Mouse (Mus musculus) heart, adult 8-10 months (tissue): ENCODE measurements around the gene Ago3. TPM values are rescaled to one million over a fixed set of nuclear protein-coding genes. Genes with fewer than 3 reads are reported as not detected.

Source experiments
- DNase-seq: peaks from one replicate; pipeline ENCODE4 v3.0.0; 2022; ENCODE audit warnings: low spot score
- total RNA-seq, 4 experiments: library from RNA; stranded (reverse); gene quantifications; 2 replicates each; pipeline ENCODE4 v1.2.4; 2022

Ago3 gene
- total RNA-seq: 10 to 100 TPM; 11.1 to 13.5 (median 12.8) TPM

DNA sequence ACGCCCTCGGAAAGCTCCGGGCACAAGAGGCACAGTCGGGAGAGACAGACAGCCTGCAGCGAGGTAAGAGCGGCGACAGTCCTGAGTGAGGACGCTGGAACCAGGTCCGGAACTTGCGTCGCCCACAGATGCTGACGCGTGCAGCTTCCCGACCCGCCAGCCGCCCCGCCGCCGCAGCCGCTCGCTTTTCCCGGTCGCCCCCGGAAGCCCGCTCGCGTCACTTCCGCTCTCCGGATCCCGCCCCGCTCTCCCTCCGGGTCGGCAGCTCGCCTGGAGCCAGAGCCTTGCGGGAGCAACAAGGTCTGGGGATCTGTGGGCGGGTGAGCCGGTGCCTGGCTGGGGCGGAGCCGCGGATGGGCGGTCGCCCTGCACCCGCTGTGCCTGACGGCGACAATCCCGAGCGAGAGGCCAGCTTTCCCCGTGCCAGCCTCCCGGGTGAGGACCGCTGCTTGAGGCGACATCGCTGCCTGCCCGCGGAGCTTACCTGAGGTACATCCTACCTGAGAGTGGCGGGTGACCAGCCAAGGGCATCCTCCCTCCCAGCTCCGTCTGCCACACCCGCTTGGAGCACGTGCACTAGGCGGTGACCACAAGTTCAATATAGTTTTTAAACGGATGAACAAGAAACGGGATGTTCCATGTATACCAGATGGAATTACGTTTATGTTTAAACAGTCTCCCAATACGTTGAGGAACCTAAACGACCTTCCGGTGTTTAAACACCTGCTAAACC, at the start of gene Ago3:
Gene Ago3 (minus strand): TSS at position 210 of the 733 bp plus-strand sequence.
- peak; percentile 95 for DNase-seq

- no peak for DNase-seq
These were observed 43.7 kb upstream of the Ago3 start for GRCm38 (mm10) chr4:126473031-126473430.

- no peak for DNase-seq
These were observed 40.0 kb upstream of the Ago3 start for GRCm38 (mm10) chr4:126469334-126469733.

DNA sequence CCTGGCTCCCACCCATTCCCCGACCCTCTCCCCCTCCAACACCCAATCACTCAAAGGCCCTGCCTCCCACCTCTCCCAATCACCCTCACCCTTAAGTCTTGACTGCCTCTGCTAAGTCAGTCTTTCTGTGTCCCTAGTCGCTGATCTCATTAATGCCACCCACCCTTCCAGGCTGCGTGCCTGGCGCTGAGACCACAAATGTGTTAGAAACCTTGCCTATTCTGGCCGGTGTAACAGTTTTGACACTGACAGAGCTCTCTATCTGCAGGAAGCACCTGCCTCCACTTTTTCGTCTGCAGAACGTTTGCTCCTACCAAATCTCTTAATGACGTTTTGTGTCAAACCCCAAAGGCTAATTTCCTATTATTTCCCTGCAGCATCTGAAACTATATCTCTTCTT, 39.6 kb upstream of the Ago3 start:
- no peak for DNase-seq

DNA sequence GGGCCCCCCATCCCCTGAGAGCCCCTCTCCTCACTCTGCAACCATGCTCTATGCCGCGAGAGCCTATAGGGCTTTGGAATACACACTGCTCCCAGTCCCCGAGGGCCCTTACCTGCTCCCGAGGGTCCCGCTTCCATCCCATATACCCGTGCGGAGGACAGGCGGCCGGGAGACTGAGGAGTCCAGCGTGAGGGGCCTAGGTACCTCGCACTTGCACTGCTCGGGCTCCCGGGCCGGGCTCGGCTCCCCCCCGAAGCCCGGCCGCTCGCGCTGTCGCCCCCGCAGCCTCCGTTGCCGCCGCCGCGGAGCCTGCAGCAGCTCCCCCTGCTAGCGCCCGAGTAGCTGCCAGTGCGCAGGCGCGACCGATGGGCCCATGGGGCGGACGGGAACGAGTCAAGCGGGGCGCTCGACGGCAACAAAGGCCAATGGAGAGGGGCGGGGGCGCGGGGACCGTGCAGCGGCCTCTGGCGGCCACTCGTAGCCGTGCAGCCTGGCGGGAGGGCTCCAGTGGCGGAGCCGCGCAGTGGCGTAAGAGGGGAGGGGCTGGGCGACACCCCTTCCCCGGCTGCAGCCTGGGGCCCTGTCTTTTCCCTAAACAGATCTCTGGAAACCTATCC, 39.0 kb upstream of the Ago3 start, which contains the start of gene Ago1:
Gene Ago1 (minus strand): TSS at position 299 of the 617 bp plus-strand sequence.
- peak; percentile 93 for DNase-seq

DNA sequence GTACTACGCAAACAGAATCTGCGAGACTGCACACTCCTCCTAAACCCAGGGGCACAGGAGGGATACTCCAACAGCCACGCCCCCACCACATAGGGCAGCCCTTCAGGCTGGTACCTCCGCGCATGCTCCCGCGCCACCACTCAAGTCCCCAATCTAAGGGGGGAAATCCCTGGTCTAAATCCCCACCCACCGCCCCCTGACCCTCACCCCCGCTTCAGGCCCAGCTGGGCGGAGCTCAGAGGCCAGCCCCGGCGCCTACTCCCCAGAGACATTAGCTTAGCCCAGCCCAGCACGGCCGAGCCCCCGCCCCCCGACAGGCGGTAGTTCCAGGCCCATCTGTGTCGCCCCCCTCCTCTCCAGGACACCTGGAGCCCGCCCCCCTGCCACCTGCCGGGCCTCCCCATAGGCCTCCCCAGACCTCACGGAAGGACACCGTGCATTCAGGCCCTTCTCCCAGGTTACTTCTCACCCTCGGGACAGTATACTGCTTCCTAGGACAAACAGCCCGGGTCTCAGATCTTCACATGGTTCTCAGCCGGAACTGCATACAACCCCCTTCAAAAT, 38.4 kb upstream of the Ago3 start:
- DNase-seq: peak; percentile 18

- no peak for DNase-seq
These were observed 36.9 kb upstream of the Ago3 start for GRCm38 (mm10) chr4:126466251-126466750.

DNA sequence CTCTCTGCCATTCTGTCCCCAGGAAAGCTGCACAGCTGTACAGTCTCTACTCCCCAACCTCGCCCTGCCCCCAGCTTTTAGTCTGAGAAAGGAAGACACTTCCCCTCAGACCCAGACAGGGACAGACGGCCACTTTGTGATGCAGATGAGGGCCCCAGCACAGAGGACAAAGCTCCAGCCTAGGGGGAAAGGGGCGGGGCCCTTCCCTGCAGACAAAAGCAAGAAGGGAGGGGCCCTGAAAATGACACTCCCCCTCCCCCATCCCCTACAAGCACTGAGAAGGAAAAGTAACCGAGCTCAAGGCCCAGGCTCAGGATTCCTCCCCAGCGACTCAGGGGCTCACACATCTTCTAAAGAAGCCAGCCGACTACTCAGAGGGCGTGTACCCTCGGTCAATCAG, 36.5 kb upstream of the Ago3 start:
- DNase-seq: no peak

- no peak for DNase-seq
These were observed 35.5 kb upstream of the Ago3 start for GRCm38 (mm10) chr4:126464892-126465235.

DNA sequence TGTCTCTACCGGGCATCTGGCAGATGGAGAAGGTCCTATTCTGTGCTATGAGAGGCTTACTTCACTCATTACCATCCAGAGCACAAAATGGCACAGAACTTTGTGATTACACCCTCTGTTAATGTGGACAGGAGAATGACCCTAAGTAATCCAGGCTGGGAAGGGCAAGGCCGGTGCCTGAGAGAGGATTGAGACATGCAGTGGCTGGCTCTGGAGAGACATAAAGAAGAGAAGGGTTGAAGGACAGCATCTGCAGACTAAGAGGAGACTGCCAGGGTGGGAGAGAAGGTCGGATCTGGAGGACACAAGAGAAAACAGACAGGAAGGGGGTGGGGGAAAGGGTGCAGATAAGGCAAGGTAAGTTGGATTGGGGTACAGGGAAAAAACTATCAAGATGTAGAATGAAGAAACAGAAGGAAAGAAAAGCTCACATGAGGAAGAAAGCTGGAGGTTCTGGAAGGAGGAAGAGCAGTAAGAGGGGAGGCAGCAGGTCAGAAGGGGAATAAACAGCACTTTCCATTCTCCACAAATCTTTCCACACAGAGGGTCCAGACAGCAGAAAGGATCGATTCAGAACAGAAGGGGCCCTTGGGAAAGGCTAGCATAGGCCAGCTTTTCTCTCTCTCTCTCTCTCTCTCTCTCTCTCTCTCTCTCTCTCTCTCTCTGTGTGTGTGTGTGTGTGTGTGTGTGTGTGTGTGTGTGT, 35.0 kb upstream of the Ago3 start:
- no peak for DNase-seq

DNA sequence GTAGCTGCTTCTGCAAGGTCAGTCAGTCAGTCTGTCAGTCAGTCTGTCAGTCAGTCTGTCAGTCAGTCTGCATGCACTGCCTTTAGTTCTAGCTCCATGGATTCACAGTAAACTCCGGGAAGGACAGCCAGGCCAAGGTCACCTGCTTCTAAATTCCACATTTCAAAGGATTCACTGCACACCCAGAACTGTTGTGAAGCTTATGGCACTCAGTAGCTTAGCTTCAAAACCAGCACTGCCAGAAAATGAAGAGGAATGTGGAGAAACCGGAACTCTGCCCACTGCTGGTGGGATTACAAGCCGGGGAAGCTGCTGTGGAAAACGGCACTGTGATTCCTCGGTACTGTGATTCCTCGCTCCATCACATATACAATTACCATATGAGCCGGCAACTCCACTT, 26.1 kb upstream of the Ago3 start:
- no peak for DNase-seq

GRCm38 (mm10) chr4:126454547-126455254, 25.3 kb upstream of the Ago3 start:
- DNase-seq: no peak

DNA sequence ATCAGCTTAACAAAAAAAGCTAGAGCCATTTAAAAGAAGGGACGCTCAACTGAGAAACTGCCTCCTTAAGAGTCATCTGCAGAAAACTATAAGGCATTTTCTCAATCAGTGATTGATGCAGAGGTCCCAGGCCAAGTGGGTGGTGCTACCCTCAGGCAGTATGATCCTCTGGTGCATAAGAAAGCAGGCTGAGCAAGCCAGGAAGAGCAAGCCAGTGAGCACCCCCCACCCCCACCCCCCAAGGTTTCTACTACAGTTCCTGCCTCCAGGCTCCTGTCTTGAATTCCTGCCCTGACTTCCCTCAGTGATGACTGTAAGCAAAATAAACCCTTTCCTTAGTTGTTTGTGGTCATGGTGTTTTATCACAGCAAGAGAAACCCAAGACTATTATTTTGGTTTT, 20.9 kb upstream of the Ago3 start:
- no peak for DNase-seq

DNA sequence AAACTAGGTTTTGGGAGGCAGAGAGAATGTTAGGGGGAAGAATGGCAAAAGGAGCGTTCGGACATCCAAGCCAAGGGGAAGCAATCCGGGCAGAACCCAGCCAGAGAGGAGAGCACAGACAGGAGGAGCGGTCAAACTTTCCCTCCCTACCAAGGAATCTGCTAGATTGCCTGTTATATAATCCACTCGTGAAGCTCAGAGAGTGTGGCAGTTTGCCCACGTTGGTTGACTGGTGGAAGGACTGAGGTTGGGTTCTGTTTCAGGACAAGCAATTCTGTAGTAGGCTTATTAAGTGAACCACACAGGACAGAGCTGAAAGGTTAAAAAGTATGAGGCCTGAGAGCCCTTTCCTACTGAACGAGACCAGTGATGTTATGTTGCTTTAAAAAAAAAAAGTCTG, 17.8 kb upstream of the Ago3 start:
- DNase-seq: no peak

DNA sequence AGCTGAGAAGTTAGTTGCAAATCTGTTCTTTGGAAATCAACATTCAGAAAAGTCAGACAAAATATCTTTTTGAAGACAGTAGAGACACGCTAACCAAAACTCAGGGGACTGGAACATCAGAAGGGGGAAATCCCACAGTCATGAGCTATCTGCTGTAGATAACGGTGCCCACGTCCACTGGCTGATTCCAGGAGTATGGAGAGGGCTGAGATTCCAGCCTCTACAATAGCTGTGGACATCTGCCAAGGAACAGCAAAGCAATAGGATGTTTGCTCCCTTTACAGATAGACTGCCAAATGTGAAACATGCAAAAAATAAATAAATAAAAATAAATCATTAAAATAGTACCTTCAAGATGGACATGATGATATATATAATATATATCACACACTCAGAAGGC, 15.2 kb upstream of the Ago3 start:
- no peak for DNase-seq

GRCm38 (mm10) chr4:126438261-126438660, 8.9 kb upstream of the Ago3 start:
- DNase-seq: no peak

DNA sequence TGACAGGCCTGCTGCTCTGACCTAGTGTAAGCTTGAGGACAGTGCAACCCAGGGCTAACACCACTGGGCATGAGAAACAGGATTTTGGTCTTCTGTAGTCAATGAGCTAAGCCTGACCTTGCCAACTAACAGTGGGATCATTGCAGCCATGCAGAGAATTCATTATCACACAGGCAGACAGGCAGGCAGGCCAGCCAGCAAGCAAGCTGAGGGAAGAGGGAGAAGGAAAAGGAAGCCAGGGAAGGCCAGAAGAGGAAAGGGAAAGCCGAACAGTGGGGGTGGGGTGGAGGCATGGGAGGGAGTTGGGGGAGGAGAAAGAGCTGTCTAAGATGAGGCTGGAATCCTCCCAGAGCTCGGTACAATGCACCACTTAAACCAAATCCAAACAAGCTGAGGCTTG, 6.9 kb upstream of the Ago3 start:
- no peak for DNase-seq

DNA sequence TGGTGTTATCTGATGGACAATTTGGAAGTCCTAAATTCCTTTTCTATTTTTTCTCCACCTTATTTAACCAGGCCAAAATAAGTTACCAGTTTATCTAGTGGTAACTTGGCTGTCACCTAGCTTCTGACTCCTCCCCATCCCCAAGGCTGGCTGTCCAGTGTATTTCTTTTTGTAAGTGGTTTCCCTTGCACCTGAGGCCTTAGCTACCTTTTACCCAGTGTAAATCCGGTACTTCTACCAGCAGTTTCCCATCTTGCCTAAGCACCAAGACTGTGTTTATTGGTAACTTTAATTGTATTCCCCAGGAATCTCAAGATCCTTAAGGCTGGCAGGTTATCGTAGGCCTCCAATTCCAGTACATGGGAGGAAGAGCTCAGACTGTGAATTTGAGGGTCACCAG, 4.7 kb upstream of the Ago3 start:
- DNase-seq: no peak

GRCm38 (mm10) chr4:126433175-126433574, 3.8 kb upstream of the Ago3 start:
- DNase-seq: no peak

GRCm38 (mm10) chr4:126431746-126432145, 2.4 kb upstream of the Ago3 start:
- no peak for DNase-seq

DNA sequence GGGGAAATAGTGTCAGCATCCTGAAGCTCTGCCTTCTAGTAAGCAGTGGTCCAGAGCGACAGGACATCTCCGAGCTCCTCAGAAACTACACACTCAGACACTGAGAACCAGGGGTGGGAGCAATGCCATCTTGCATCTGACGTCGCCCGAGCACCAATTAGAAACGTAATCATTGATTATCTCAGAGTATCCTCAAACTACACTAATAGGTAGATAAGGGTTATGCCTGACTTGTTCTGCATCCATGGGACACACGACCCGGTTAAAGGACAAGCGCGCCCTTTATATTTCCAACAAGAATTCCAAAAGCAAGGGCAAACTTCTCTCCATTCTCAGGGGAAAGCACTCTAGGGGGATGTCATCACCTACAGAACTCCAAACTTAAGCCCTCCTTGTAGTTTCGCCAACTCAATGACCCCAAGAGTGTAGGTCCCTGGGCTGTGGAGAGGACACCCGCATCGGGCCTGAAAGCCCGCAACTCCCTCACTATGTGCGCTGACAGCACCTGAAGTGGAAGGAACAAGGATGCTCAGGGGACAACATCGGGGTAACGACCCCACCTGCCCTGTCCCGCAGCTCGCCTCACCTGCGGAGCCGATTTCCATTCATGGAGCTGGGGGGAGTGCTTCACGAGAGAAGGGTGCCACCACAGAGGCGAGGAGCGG, 542 bp downstream of the Ago3 start:
- DNase-seq: peak; percentile 13
